ENCODE assay signal across 1 mouse cellular context in genomic region chr14:31250222-31251083, GRCm38 (mm10).
TF ChIP-seq lines count a peak whose summit lies in the region.

No protein-coding gene starts in this region.

TF ChIP-seq in CH12.LX, 34 proteins besides CTCF, POLR2A, EP300 and RAD21 (continued from another document):
- TF ChIP-seq SMC3 (IDR thresholded peaks at IDR 0.05; ENCODE audit: low read depth, low read length) (no peak), IRF4 (IDR thresholded peaks at IDR 0.05; ENCODE audit: low read depth, low read length) (peak; percentile 11; the same call in 1 of the 2 replicates), NRF1 (IDR thresholded peaks at IDR 0.05; ENCODE audit: low read depth, low read length) (peak; percentile 72), ZC3H11A (IDR thresholded peaks at IDR 0.05; ENCODE audit: low read depth, low read length) (no peak), ZNF384 (IDR thresholded peaks at IDR 0.05; ENCODE audit: low read depth, low read length) (no peak), MXI1 (IDR thresholded peaks at IDR 0.05; ENCODE audit: low read depth, low read length) (no peak), RCOR1 (conservative IDR thresholded peaks at IDR 0.05; ENCODE audit: low read depth, low read length) (no peak), ZKSCAN1 (IDR thresholded peaks at IDR 0.05; ENCODE audit: borderline replicate concordance, low read depth, low read length) (no peak), MAZ (IDR thresholded peaks at IDR 0.05; ENCODE audit: low read depth, low read length) (no peak), NELFE (IDR thresholded peaks at IDR 0.05; ENCODE audit: low read depth, low read length) (no peak), HCFC1 (IDR thresholded peaks at IDR 0.05; ENCODE audit: low read depth, low read length) (no peak), ETS1 (conservative IDR thresholded peaks at IDR 0.05; ENCODE audit: low read depth, low read length) (no peak), MAFK (IDR thresholded peaks at IDR 0.05; ENCODE audit: insufficient replicate concordance, low read length) (no peak), CHD1 (IDR thresholded peaks at IDR 0.05; ENCODE audit: low read depth, low read length) (no peak), PAX5 (IDR thresholded peaks at IDR 0.05; ENCODE audit: low read length) (no peak), JUND (conservative IDR thresholded peaks at IDR 0.05; ENCODE audit: low read depth, low read length) (no peak), KAT2A (IDR thresholded peaks at IDR 0.05; ENCODE audit: insufficient replicate concordance, low read length) (no peak), UBTF (IDR thresholded peaks at IDR 0.05; ENCODE audit: low read depth, low read length) (peak; percentile 89), CHD2 (IDR thresholded peaks at IDR 0.05; ENCODE audit: low read length) (no peak), JUN (IDR thresholded peaks at IDR 0.05; ENCODE audit: insufficient read depth, low read depth, low read length) (no peak), TCF12 (IDR thresholded peaks at IDR 0.05; ENCODE audit: low read depth, low read length) (no peak), GABPA (IDR thresholded peaks at IDR 0.05; ENCODE audit: insufficient replicate concordance, low read depth, low read length) (no peak), SIN3A (IDR thresholded peaks at IDR 0.05; ENCODE audit: low read length) (no peak), BHLHE40 (IDR thresholded peaks at IDR 0.05; ENCODE audit: low read depth, low read length) (no peak), MEF2A (IDR thresholded peaks at IDR 0.05; ENCODE audit: borderline replicate concordance, low read depth, low read length) (no peak), E2F4 (IDR thresholded peaks at IDR 0.05; ENCODE audit: insufficient replicate concordance, low read depth, low read length) (no peak), POLR2AphosphoS2 (IDR thresholded peaks at IDR 0.05; ENCODE audit: low read depth, low read length) (no peak), USF1 (IDR thresholded peaks at IDR 0.05; ENCODE audit: low read depth, low read length) (no peak), USF2 (conservative IDR thresholded peaks at IDR 0.05; ENCODE audit: low read depth, low read length) (no peak), TBP (conservative IDR thresholded peaks at IDR 0.05; ENCODE audit: low read depth, low read length) (peak; percentile 89)
TF ChIP-seq in CH12.LX: peak in this region for 5.
